Mouse (Mus musculus): ENCODE measurements at regions not wholly inside any gene's neighbourhood (a gene's known extent, or its start where the extent isn't known, plus 50 kb on each side); places are given as distances from the start of the nearest gene placed in this dataset.

DNA sequence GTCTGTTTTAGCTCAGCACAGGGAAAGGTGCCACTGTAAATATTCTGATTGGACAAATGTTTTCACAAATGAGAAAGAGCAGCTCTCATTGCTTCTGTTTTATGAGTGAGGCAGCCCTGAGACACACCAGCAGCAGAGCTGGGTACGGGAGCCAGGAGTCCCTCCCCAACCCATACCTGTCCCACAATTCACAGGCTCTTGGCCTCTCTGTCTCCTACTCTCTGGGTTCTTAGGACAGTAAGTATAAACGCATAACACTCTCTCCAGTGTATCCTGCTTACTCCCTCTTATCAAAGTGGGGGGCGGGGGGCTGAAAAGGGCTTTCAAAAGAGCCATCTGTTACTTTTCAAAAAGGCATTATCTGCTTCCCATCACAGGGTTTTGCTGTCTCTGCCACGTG, 245.3 kb downstream of the Dhx35 start:
- 53% methylated on average over 4 of the region's 4 CpGs for WGBS

DNA sequence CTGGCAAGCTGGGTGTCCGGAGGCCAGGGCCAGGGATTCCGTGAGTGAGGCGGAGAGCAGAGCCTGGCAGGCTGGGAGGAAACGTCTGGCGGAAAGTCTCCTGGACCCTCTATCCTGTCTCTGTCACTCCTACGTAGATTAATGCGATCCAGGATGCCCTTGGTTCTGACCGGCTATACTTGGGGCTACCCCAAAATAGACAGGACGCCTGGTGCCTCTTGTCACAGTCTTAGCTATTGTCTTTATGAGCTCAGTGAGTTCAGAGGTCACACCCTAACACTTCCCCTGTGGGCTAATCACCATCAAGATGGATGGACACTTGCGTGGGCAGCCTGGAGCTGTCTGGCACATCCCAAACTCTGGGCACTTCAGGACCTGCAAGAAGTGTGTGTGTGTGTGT, 258.9 kb downstream of the Dhx35 start:
- DNase-seq = no peak
- TF ChIP-seq CTCF (IDR thresholded peaks at IDR 0.05; ENCODE audit: borderline replicate concordance, insufficient read depth, low read depth, low read length) (no peak), POLR2A (IDR thresholded peaks at IDR 0.05; ENCODE audit: borderline replicate concordance, insufficient read depth, low read length) (no peak)
- Histone ChIP-seq H3K4me3 (replicated peaks; ENCODE audit: insufficient read depth, low read depth, low read length) (no peak overlapping the region), H3K4me1 (ENCODE audit: control insufficient read depth, insufficient read depth, low read length) (no peaks in the 10 kb centered on the region), H3K27me3 (ENCODE audit: control insufficient read depth, insufficient read depth, low read length) (no peaks in the 10 kb centered on the region; the same call in 1 of the 2 replicates), H3K27ac (ENCODE audit: insufficient read depth, low read length) (no peak overlapping the region)
- 74% methylated on average over 10 of the region's 10 CpGs for WGBS

More for the DNA sequence above, 245.3 kb downstream of the Dhx35 start:
- Histone ChIP-seq H3K4me1 (ENCODE audit: control insufficient read depth, insufficient read depth, low read length) (no peaks in the 10 kb centered on the region), H3K27me3 (ENCODE audit: control insufficient read depth, insufficient read depth, low read length) (no peaks in the 10 kb centered on the region; the same call in 1 of the 2 replicates), H3K4me3 (replicated peaks; ENCODE audit: insufficient read depth, low read depth, low read length) (no peak overlapping the region), H3K27ac (ENCODE audit: insufficient read depth, low read length) (no peak overlapping the region)
- TF ChIP-seq CTCF (IDR thresholded peaks at IDR 0.05; ENCODE audit: borderline replicate concordance, insufficient read depth, low read depth, low read length) (no peak), POLR2A (IDR thresholded peaks at IDR 0.05; ENCODE audit: borderline replicate concordance, insufficient read depth, low read length) (no peak)
- no peak for DNase-seq

DNA sequence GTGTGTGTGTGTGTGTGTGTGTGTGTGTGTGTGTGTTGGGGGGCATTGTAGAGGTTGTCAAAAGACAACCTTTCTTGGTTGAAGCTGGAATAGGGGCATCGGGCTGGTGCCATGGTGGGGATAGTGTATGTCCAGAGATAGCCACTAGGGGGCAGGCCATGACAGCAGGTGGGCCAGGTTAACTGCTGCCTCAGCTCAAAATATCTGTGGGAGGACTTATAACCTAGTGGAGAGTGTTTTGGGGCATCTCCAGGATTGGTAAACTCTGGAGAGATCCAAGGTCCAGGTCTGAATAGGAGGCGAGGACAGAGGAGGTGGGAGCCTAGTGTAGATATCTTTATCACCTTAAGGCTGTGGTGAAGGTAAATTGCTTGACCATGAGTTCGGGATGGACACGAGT, 259.3 kb downstream of the Dhx35 start:
- 70% methylated on average over 4 of the region's 4 CpGs for WGBS
- DNase-seq = peak; percentile 20 to 57
- no peak for TF ChIP-seq POLR2A (IDR thresholded peaks at IDR 0.05; ENCODE audit: borderline replicate concordance, insufficient read depth, low read length)
- peak; percentile 90 for TF ChIP-seq CTCF (IDR thresholded peaks at IDR 0.05; ENCODE audit: borderline replicate concordance, insufficient read depth, low read depth, low read length)
- no peaks in the 10 kb centered on the region; the same call in 1 of the 2 replicates for H3K27me3 ChIP-seq (ENCODE audit: control insufficient read depth, insufficient read depth, low read length)
- no peak overlapping the region for H3K4me3 ChIP-seq (replicated peaks; ENCODE audit: insufficient read depth, low read depth, low read length)
- H3K27ac ChIP-seq (ENCODE audit: insufficient read depth, low read length) = no peak overlapping the region
- no peaks in the 10 kb centered on the region for H3K4me1 ChIP-seq (ENCODE audit: control insufficient read depth, insufficient read depth, low read length)

DNA sequence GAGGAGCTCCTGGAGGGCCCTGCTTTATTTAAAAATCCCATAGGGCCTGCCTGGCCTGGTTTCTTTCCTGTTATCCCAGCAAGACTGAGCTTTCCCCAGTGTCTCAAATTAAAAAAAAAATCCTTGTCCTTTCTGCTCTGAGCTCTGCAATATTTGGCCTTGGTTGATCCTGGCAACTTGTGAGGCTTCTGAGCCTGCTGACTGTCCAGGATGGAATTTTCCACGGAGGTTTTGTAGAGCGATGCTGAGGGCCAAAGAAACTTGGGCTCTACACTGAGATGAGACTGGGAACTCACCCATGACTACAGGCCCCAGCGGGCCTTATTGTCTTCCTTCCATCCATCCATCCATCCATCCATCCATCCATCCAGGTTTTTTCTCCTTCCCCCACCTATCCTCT, 259.8 kb downstream of the Dhx35 start:
- DNase-seq = peak in 1 of 2 experiments; percentile 11
- WGBS = 79% methylated on average over 3 of the region's 3 CpGs
- Histone ChIP-seq H3K4me3 (replicated peaks; ENCODE audit: insufficient read depth, low read depth, low read length) (no peak overlapping the region), H3K27me3 (ENCODE audit: control insufficient read depth, insufficient read depth, low read length) (no peaks in the 10 kb centered on the region; the same call in 1 of the 2 replicates), H3K27ac (ENCODE audit: insufficient read depth, low read length) (no peak overlapping the region), H3K4me1 (ENCODE audit: control insufficient read depth, insufficient read depth, low read length) (no peaks in the 10 kb centered on the region)
- no peak for TF ChIP-seq CTCF (IDR thresholded peaks at IDR 0.05; ENCODE audit: borderline replicate concordance, insufficient read depth, low read depth, low read length)
- TF ChIP-seq POLR2A (IDR thresholded peaks at IDR 0.05; ENCODE audit: borderline replicate concordance, insufficient read depth, low read length) = no peak

DNA sequence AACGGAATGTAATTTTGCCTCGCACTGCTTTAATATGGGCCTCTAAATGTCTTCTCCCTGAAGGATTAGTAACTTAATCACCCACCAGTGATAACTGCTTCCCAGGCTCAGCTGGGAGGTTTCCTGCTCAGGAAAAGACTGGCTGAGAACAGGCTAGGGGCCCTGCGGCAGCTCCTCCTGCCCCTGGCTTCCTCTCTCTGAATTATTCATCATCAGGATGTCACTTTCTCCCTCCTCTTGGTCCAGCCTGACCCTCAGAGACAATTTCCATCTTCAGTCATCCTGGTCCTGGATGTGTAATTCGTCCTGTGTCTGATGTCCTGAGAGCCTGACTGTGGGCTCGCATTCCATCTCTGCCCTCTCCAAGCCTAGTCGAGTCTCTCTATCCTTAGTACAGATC, 261.2 kb downstream of the Dhx35 start:
- DNase-seq = no peak
- H3K27ac ChIP-seq (ENCODE audit: insufficient read depth, low read length) = no peak overlapping the region
- 88% methylated on average over 6 of the region's 6 CpGs for WGBS
- no peaks in the 10 kb centered on the region for H3K4me1 ChIP-seq (ENCODE audit: control insufficient read depth, insufficient read depth, low read length)
- H3K4me3 ChIP-seq (replicated peaks; ENCODE audit: insufficient read depth, low read depth, low read length) = no peak overlapping the region
- no peak for TF ChIP-seq CTCF (IDR thresholded peaks at IDR 0.05; ENCODE audit: borderline replicate concordance, insufficient read depth, low read depth, low read length)
- no peak for TF ChIP-seq POLR2A (IDR thresholded peaks at IDR 0.05; ENCODE audit: borderline replicate concordance, insufficient read depth, low read length)
- H3K27me3 ChIP-seq (ENCODE audit: control insufficient read depth, insufficient read depth, low read length) = no peaks in the 10 kb centered on the region; the same call in 1 of the 2 replicates

DNA sequence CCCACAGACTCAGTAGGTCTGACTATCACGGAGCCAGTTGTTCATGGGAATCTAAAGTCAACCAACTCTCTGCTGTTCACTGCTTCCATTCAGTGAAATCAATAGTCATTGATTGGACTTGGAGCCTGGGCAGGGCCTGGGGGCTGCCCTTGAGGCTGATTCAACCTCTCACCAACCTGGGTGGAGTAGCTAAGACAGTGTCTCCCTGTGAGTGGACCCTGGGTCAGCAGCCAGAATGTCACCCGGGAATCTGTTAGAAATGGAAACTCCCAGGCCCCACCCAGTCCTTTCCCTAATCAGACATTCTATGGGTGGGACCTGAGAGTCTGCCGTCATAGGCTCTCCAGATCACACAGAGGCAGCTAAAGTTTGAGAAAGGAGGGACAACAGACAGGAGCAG, 262.4 kb downstream of the Dhx35 start:
- TF ChIP-seq POLR2A (IDR thresholded peaks at IDR 0.05; ENCODE audit: borderline replicate concordance, insufficient read depth, low read length) = no peak
- no peak overlapping the region for H3K4me3 ChIP-seq (replicated peaks; ENCODE audit: insufficient read depth, low read depth, low read length)
- no peaks in the 10 kb centered on the region; the same call in 1 of the 2 replicates for H3K27me3 ChIP-seq (ENCODE audit: control insufficient read depth, insufficient read depth, low read length)
- 87% methylated on average over 3 of the region's 3 CpGs for WGBS
- H3K4me1 ChIP-seq (ENCODE audit: control insufficient read depth, insufficient read depth, low read length) = no peaks in the 10 kb centered on the region
- no peak for DNase-seq
- no peak overlapping the region for H3K27ac ChIP-seq (ENCODE audit: insufficient read depth, low read length)

DNA sequence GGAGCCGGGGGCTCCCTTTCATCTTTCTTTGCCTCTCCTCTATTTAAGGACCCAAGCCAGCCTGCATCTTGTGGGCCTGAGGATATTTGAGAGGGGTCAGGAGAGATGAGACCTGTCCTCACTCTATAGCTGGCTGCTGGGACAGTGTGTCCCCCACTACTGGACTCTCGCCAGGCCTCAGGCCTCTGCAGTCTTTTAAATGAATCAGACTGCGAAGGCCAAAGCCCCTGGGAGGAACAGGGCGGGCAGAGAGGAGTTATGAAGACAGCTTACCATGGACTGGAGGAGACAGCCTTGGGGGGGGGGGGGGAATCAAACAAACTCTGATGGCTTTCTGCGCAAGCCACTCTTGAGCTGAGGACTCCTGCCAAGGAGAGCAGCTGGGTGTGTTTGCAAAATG, 262.9 kb downstream of the Dhx35 start:
- 58% methylated on average over 5 of the region's 5 CpGs for WGBS
- no peak overlapping the region for H3K27ac ChIP-seq (ENCODE audit: insufficient read depth, low read length)
- H3K4me1 ChIP-seq (ENCODE audit: control insufficient read depth, insufficient read depth, low read length) = no peaks in the 10 kb centered on the region
- no peak for DNase-seq
- H3K4me3 ChIP-seq (replicated peaks; ENCODE audit: insufficient read depth, low read depth, low read length) = no peak overlapping the region
- H3K27me3 ChIP-seq (ENCODE audit: control insufficient read depth, insufficient read depth, low read length) = no peaks in the 10 kb centered on the region; the same call in 1 of the 2 replicates
- no peak for TF ChIP-seq POLR2A (IDR thresholded peaks at IDR 0.05; ENCODE audit: borderline replicate concordance, insufficient read depth, low read length)
- no peak for TF ChIP-seq CTCF (IDR thresholded peaks at IDR 0.05; ENCODE audit: borderline replicate concordance, insufficient read depth, low read depth, low read length)

DNA sequence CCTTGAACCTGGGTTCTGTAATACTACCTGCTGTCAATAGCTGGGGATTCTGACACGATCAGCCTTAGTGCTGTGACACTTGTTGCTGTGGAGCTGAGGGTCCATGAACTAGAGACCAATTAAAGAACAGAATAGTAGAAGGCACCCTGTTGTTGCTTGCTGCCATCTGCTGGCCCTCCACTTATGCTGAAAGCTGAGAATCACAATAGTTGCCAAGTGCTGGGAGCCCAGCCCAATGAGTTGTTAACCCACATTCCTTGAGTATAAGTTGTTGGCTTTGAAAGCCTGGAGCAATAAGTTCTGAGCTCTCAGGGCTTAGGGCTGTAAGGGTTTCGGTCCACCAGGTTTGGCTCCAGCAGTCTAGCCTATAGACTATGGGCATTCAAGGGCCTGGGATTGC, 267.7 kb downstream of the Dhx35 start:
- H3K4me1 ChIP-seq (ENCODE audit: control insufficient read depth, insufficient read depth, low read length) = no peaks in the 10 kb centered on the region
- 53% methylated on average over 2 of the region's 2 CpGs for WGBS
- H3K27ac ChIP-seq (ENCODE audit: insufficient read depth, low read length) = no peak overlapping the region

More for the DNA sequence above, 267.7 kb downstream of the Dhx35 start:
- H3K27me3 ChIP-seq (ENCODE audit: control insufficient read depth, insufficient read depth, low read length) = peaks cover 2% of the 10 kb centered on the region; the same call in 1 of the 2 replicates
- H3K4me3 ChIP-seq (replicated peaks; ENCODE audit: insufficient read depth, low read depth, low read length) = no peak overlapping the region
- DNase-seq = no peak
- TF ChIP-seq POLR2A (IDR thresholded peaks at IDR 0.05; ENCODE audit: borderline replicate concordance, insufficient read depth, low read length) = no peak
- no peak for TF ChIP-seq CTCF (IDR thresholded peaks at IDR 0.05; ENCODE audit: borderline replicate concordance, insufficient read depth, low read depth, low read length)
